Mouse (Mus musculus) E14TG2a.4 (cell line): ENCODE measurements around the gene Cpsf6.

Source experiments
- CTCF ChIP-seq: conservative IDR thresholded peaks from 2 replicates; pipeline ENCODE4 v1.5.1; 2014; ENCODE audit warnings: low read length
- NANOG ChIP-seq: IDR thresholded peaks from 2 replicates; pipeline ENCODE4 v1.6.1; 2014; ENCODE audit warnings: borderline replicate concordance, low read length, mixed read lengths
- POU5F1 ChIP-seq: IDR thresholded peaks from 2 replicates; pipeline ENCODE4 v1.6.1; 2014; ENCODE audit warnings: low read length, borderline replicate concordance

DNA sequence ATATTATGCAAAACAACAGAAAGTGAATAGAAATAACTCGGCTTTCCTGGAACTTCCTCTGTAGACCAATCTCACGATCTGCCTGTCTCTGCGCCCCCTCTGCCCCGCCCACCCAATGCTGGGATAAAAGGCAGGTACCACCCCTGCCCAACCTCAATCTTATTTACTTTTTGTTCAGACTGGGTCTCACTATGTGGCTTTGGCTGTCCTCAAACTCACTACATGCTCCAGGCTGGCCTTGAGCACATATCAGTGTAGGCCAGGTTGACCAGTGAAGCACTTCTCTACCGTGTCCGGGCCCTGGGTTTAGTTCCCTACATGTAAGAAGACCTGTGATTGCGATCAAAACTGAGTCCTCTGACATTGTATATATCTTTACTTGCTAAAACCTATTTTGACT lies 40.6 kb downstream of the Cpsf6 start:
- TF ChIP-seq CTCF (no peak), NANOG (no peak), POU5F1 (no peak)
